Mouse (Mus musculus) liver, postnatal 0 days (tissue): ENCODE results near the gene Inpp5d.

ENCODE experiments used
- CTCF ChIP-seq: sonication (generic); IDR thresholded peaks from 2 replicates; pipeline ENCODE4 v1.5.1; 2016; ENCODE audit warnings: antibody characterized with exemption, low read depth
- EP300 ChIP-seq: IDR thresholded peaks from 2 replicates; pipeline ENCODE4 v1.6.1; 2016; ENCODE audit warnings: antibody characterized with exemption, low read depth, mild to moderate bottlenecking

GRCm38 (mm10) chr1:87722081-87722480, 102.0 kb downstream of the Inpp5d start:
- TF ChIP-seq CTCF (no peak), EP300 (no peak)
